Mouse (Mus musculus) spleen, adult 2 months (tissue): ENCODE data around the gene Rtn3.

Experiments
- CTCF ChIP-seq: fragments of 200-500 bp; IDR thresholded peaks from 2 replicates; pipeline ENCODE4 v1.5.1; 2011; ENCODE audit warnings: mild to moderate bottlenecking, inconsistent platforms; ENCODE audit not compliant: insufficient read depth, insufficient read length, insufficient replicate concordance; ENCODE audit errors: extremely low read depth
- POLR2A ChIP-seq: fragments of 200-500 bp; IDR thresholded peaks from 2 replicates; pipeline ENCODE4 v1.6.1; 2011; ENCODE audit warnings: low read depth, low read length, inconsistent platforms

DNA sequence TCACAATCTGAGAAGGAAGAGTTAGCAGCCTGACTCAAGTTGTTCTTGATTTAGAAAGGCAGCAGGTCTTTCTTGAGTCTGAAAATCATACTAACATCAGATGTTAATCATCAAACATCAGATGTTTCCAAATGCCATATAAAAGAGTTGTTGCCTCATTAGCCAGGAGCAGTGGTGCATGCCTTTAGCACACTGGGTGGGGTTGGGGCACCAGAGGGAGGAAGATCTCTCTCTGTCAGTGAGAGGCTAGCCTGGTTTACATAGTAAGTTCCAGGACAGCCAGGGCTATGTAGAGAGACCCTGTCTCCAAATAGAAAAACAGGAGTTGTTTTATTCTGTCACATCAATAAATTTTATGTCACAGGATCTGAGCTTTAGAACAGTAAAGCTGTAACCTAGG, 24.2 kb downstream of the Rtn3 start:
- TF ChIP-seq CTCF (no peak), POLR2A (no peak)
